Mouse (Mus musculus) thymus, postnatal 10 days (tissue): Measurements from ENCODE around the gene Rrp9.

Source experiments
- DNase-seq, 2 experiments: peaks; one replicate each; pipeline ENCODE4 v3.0.0; 2021; ENCODE audit warnings: low spot score in 2 of 2

Gene Rrp9

DNA sequence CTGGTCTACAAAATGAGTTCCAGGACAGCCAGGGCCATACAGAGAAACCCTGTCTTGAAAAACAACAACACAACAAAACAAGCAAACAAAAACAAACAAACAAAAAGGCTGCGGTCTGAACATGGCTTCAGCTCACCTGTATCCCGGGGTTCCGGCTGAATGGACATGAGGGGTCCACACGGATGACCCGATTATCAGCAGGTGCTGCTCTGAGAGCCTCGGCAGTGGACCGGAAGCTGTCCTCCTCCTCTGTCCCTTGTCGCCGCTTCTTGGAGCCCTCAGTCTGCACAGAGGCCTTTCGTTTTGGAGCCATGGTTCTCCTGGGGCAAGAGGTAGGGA, at the start of gene Rrp9:
Gene Rrp9 (plus strand): TSS at position 301 of the 339 bp plus-strand sequence.
- no peak for DNase-seq

DNA sequence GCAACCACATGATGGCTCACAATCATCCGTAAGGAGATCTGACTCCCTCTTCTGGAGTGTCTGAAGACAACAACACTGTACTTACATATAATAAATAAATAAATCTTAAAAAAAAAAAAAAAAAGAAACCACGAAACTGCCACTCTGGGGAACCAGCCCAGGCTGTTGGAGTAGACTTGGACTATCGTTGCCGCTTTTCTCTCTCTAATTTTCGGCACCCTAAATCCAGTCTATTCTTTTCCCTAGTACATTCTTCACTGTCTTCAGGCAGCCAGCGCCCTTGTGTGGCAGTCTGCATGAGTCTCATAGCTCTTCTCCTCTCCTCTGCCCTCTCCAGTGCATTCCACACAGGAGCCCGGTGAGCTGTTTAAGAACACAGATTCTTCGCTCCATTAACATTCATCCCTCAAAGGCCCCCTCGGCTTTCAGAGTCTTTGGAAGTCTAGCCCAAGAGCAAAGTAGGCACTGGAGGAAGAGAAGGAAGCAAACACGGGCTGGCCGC, 47.0 kb upstream of the Rrp9 start:
- no peak for DNase-seq

DNA sequence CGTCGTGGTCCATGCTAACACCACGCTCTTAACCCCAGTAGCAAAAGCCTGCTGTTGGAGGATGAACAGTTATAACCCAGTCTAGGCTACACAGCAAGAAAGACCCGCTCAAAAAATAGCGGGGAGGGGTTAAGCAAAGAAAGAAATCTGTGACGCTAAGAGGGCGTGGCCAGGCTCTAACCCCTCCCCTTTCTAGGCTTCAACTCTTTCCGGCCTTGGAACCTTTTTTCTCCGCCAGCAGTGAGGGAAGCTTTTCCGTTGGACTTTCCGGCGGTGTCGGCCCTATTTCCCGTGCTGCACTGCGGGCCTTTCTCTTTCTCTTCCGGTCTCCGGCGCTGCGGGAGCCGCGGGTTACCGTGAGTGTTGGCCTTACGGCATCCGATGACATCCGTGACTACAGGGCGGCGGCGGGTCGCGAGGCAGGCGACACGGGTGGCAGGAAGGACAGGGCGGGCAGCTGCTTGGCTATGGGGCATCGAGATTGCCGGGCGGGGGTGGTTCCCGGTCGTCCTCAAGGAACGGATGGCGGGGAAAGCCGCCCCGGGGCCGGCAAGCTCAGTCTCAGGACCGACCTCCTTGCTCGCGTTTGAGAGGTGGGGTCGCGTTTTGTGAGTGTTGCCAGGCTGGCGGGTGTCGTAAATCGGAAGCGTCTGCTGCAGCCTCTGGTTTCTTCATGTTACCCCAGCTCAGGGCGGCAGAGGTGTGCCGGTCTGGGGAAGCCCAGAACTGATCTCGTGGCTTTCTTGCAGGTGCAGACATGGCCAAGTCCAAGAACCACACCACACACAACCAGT, 46.3 kb upstream of the Rrp9 start, which contains the start of gene Rpl29:
Gene Rpl29 (plus strand): TSS at position 234 of the 794 bp plus-strand sequence.
- peak; percentile 91 to 95 for DNase-seq

DNA sequence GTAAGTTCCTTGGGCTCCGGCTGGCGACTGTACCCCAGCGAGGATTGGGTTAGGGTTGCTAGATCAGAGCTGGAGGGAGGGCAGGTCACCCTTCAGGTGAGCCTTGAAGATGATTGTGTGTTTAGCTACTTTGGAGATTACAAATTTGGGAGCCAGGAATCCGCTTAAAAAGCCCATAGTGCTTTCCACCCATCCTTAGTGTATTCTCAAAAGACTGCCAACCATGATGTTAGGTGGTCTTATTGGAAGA, 45.8 kb upstream of the Rrp9 start:
- DNase-seq, result no peak

DNA sequence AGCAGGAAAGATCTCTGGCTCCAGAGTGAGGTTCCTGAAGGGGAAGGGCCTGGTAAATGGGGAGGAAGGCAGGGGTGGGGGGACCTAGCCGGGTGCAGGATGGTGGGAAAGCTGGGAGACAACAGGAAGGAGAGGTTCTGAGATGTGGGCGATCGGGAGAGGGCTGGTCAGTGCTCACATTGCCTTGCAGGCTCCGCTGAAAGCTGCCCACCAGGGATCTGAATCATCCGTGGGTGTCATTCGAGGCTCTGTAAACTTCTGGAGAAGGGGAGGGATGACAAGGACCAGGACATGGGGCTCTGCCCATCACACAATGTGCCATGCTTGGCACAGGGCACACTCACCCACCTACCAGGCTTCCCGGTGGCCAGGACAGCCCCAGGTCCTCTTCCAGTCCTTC, 42.4 kb upstream of the Rrp9 start:
- no peak for DNase-seq

DNA sequence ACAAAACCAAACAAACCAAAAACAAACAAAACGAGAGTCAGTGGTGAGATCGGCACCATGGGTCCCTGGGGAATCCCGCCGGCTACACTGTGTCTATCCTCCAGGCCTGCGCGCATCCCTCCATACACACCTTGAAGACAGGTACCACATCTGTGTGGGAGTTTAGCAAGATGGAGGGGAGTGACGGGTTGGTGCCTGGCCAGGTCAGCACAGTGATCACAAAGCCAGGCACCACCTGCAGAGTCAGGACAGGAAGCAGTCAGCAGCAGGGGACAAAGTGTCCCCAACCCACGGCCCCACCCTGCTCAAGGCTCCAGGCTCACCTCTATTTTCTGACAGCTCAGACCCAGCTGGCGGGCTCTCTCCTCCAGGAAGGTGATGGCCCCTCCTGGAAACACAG, 39.2 kb upstream of the Rrp9 start:
- no peak for DNase-seq

DNA sequence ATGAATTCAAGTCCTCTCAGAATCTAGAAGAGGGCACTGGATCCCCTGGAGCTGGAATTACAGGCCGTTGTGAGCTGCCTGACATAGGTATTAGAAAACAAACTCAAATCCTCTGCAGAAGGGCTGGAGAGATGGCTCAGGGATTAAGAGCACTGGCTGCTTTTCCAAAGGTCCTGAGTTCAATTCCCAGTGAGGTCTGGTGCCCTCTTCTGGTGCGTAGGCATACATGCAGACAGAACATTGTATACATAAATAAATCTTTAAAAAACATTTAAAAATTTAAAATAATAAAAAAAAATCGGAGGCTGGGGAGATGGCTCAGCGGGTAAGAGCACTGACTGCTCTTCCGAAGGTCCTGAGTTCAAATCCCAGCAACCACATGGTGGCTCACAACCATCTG, 33.1 kb upstream of the Rrp9 start:
- DNase-seq, result no peak

DNA sequence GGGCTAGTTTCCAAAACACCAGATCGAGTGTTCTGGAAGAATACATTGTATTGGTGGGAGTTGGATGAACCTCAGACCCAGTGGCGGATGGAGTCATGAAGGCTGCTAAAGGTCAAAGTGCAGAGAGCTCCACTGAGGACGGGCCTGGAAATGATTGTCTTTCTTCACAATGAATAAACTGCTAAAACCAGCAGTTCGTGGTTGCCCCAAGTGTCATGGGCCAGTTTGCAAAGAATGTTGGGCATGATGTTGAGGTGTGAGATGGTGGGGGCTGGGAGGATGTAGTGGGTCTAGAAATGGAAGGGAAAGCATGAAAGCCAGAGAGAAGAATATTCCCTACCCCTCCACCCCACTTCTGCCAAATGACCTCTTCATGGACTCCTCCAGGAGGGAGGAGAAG, 30.9 kb upstream of the Rrp9 start:
- no peak for DNase-seq

DNA sequence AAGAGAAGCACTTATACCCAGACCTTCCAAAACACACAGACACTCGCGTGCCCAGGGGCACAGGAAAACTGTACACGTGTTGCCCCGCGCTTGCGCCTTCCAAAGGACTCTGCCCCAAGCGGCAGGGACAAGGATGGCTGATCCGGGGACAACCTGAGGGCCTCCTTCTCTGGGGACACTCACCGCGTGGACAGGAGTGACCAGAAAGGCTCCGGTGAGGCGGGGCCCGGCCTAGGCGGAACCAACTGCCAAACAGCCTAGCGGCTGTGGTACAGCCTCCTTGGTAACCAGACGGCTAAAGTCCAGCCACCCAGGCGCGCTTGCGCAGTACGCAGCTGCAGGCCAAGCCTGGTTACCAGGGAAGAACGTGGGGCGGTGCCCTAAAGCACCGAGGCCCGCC, 28.4 kb upstream of the Rrp9 start, which contains the start of the genes Abhd14b and Abhd14a:
Gene Abhd14b (plus strand): TSS at position 112 of the 400 bp plus-strand sequence.
Gene Abhd14a (minus strand): TSS at position 331 of the 400 bp plus-strand sequence.
- peak; percentile 50 to 57 for DNase-seq

DNA sequence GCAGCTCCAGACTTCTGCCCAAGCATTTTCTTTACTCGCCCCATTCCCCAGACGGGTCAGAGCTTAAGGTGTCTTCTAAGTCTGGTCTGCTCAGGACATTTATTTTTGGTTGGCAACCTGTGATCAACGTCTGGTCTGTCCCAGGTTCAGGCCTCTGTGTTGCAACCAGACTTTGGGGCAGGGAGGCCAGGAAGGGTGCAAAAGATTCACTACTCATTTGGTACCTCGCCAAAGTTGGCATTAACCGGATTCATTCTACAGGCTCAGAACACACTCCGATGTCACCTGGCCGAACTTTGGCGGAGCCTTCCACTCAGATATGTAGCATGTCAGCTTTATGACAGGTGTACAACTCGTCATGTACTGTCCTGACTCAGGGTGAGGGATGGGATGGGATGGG, 27.8 kb upstream of the Rrp9 start:
- no peak for DNase-seq

DNA sequence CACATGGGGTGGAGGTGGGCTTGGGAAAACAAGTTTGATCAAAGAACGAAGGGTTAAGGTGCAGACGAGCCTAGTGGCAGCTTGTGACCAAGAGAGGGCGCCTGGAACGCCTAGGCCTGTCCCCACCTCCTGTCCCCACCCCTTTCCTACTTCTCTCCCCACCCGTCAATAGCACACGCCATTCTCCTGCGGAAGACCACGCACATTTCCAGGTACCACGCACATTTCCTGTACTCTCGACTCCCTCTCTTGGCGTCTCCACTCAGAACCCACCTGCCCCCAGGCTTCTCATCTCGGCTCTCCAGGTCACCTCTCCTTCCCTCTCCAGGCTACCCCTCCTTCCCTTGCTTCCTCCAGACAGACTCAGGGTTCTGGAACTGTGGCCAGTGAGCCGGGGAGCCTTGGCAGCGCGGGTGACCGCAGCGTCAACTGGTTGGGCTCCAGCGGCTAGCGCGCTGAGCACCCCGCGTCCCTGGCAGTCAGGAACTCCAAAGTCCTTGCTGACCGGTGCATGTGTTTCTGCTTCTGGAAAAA, 27.2 kb upstream of the Rrp9 start:
- peak in 1 of 2 experiments; percentile 63 for DNase-seq

DNA sequence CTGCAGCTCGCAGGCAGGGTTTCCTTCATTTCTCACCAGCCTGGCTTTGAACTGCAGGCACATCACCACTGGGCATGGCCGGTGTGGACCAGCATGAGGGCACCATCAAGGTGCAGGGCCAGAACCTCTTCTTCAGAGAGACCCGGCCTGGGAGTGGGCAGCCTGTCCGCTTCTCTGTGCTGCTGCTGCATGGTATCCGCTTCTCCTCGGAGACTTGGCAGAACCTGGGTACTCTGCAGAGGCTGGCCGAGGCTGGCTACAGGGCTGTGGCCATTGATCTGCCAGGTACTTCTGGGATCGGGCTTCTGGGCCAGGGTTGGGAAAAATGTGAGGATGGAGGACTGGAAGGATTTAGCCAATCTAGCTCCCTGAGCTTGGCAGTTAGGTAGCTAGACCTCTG, 25.8 kb upstream of the Rrp9 start:
- no peak for DNase-seq

DNA sequence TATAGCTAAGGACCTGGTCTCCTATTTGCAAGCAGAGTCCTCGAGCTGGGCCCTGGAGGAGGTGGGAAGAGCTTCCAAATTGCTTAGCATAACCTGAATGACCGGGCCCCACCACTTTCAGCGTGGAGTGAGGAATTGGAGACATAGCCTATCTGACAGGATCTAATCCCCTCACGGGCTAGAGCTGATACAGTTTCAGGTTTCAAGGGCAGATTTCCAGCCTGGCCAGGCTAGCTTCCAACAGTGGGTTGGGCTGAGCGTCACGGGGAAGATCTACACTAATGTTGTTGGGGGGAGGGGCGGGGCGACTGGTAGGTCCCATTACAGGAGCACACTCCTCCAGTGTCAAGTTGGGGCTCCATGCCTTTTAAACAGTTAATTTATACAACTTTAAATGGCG, 25.1 kb upstream of the Rrp9 start:
- no peak for DNase-seq

DNA sequence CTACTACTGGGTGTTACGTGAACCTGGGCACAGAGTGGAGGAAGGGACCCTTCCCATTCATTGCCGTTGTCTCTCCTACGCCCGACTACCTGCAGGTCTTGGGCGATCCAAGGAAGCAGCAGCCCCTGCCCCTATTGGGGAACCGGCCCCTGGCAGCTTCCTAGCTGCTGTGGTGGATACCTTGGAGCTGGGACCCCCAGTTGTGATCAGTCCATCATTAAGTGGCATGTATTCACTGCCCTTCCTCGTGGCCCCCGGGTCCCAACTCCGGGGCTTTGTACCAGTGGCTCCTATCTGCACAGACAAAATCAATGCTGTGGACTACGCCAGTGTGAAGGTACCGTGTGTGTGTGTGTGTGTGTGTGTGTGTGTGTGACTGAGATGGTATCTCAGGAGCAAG, 24.5 kb upstream of the Rrp9 start:
- DNase-seq, result no peak

DNA sequence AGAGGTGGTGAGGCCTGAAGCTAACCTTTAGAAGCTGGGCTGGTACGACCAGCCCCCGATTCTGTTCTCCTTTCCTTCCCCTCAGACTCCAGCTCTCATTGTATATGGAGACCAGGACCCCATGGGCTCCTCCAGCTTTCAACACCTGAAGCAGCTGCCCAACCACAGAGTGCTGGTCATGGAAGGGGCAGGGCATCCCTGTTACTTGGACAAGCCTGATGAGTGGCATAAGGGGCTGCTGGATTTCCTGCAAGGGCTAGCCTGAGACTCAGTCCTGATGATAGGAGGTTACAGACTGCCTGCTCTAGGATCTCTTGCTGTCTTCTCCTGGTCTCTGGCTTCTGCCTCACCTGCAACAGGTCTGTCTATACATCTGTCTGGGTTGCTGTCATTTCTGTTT, 23.9 kb upstream of the Rrp9 start:
- DNase-seq, result no peak

DNA sequence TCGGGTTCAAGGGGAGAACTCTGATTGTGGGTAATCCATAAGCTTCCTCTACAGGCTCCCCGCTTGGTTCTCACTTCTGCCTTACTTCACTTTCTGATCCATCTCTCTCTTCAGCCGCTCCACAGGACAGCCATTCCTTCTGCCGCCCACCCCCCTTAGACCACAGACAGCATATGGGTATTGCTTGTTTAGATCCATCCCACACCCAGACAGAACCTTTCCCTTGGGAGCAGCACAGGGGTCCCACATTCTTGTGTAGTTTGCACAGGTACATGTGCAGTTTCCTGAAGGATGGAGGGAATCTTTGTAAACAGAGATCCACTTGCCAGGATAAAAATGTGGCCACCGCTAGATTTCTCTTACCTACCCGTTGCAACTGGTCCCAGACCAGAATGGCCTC, 23.4 kb upstream of the Rrp9 start:
- no peak for DNase-seq

DNA sequence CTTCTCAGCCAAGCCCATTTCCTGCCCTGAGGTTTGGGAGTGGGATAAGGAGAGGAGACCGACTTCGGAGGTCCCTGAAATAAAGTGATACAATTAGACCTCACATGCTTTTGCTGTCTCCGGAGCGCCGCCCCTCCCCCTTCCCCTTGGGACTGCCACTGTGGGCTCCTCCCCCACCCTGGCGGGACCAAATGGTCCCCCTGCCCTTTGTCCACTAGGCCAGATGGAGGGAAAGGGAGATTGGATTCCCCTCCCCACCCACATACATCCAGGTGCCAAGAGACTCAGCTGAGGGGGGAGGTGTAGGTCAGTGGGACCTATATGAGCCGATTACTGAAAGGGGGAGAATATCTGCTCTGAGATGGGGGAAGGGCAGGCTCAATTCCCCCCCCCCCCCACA, 22.9 kb upstream of the Rrp9 start:
- DNase-seq, result no peak

DNA sequence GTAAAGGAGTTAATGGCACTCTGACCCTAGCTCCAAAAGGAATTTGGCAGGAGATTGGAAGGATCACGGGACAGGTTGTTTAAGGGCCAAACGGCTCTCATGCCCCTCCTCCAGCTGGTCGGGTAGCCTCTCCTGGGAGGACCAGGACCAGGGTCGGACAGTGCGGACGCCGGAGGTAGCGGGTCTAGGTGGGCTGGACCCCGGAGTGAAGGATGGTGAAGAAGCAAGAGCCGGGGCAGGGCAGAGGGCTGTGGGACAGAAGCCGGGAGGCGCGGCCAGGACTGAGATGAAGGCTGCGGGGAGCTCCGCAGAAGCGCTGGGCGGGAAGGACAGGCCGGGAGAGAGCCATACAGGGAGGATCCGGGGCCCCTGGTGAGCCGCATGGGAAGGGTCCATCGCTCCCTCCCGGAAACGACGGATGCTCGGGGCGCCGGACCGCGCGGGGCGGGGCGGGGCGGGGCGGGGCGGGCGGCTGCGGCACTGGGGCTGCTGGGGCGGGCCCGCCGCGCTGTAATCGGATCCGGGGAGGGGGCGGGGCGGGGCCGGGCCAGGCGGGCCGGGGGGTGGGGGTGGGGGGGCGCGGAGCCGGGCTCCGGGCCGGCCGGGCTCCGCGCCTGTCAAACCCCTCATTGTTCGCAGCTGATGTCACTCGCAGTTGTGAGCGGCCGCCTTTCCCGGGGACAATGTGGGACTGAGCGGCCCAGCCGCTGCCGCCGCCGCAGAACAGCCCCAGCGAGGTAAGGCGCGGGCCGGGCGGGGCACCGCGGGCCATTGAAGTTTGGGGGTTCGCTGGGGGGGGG, 22.3 kb upstream of the Rrp9 start, which contains the start of gene Pcbp4:
Gene Pcbp4 (plus strand): TSS at position 21 of the 800 bp plus-strand sequence.
- no peak for DNase-seq

DNA sequence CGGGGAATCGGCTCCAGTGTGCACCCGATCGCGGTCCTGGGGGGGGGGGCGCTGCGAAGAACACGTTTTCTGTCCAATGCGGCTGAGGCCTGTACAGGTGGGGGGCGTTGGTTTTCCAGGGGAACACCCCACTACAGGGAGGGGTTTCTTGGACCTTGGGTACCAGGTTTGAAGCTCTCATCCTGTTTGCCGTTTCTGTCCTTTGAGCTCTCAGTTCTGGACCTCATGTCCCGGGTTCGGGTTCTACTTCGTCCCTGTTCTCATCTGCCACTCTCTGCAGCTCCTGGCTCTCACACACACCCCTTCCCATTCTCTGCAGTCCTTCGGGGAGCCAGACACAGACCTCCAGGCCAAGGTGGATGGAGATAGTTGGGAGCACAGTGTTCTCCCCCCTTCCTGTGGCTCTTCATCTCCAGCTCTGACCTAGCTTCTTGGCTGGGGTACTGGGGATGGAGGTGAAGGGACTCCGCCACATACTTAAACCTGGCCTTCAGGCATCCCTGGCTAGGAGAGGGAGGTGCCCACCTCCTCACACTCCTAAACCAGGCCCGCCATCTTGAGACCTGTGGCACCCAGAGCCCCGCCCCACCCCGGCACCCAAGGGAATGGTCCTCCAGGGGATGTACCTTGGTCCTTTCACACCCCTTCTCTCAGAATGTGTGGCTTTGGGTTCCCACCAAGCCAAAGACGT, 21.5 kb upstream of the Rrp9 start:
- no peak for DNase-seq

DNA sequence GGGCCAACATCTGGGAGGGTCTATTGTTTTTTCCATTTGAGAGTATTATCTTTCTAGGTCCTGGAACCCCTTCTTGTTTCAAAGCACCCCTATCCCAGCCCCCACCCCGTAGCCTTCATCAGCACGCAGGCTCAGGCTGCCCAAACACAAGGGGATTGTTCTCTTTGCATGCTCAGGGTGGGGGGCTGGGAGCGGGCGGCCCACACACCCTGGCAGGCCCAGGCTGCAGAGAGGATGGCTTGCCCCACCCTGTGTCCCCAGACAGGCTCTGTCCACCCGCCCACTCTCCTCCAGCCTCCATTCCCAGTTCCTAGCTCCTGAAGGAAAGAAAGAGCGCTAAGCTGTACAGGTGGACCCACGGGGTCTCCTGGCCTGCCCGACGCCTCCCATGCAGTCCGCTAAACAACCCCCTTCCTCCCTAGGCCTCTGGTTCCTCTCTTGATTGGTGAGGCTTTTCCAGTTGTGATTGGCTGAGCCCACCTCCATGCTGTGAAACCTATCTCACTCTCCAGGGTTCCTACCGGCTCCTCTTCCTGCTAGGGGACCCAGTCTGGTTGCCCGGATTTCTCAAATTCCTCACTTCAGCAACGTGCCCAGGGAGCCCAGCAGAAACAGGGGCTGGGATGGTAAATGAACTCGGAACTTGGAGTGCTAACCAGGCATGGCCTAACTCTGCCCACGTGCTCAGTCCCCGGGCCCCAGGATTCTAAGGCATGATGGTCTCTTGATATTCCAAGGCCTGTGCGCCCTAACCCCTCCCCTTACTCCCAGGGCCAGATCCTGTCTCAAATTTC, 20.7 kb upstream of the Rrp9 start:
- DNase-seq, result no peak
